Mouse (Mus musculus): ENCODE results near the gene Col5a1. TPM values are rescaled to one million over a fixed set of nuclear protein-coding genes. Genes with fewer than 3 reads are reported as not detected.

Col5a1 gene
- polyA plus RNA-seq, 1 experiment from 2014 or later = 37.4 TPM

DNA sequence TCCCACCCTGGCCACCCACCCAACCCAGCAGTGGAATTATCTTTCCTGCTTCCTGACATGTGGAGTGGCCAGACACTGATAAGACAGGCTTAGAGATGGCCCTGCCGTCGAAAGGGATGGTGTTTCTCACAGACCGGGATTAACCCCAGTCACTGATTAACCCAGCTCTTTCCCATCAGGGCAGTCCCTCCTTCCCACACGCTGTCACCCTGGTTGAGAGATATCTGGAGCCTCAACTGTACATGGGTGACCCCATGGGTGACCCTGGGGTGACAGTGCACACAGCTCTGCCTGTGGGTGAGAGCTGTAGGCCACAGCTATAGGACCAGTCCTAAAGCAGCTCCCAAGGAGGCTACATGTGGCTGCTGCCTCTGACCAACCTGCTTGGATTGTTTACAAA, 15.2 kb upstream of the Col5a1 start:
- Histone ChIP-seq H3K9me3 (no peaks in the 10 kb centered on the region), H3K27ac (peak overlapping the region; percentile 56; the same call in 1 of the 2 replicates), H3K36me3 (no peaks in the 10 kb centered on the region), H3K4me1 (peaks cover 66% of the 10 kb centered on the region), H3K27me3 (ENCODE audit: insufficient read depth, poor library complexity, severe bottlenecking) (0 out of 2 replicates have a peak, but pooled peaks cover 9% of the 10 kb centered on the region), H3K4me3 (no peak overlapping the region)
- no peak for DNase-seq (ENCODE audit: low spot score)
- WGBS = 7% methylated on average over 4 of the region's 4 CpGs

DNA sequence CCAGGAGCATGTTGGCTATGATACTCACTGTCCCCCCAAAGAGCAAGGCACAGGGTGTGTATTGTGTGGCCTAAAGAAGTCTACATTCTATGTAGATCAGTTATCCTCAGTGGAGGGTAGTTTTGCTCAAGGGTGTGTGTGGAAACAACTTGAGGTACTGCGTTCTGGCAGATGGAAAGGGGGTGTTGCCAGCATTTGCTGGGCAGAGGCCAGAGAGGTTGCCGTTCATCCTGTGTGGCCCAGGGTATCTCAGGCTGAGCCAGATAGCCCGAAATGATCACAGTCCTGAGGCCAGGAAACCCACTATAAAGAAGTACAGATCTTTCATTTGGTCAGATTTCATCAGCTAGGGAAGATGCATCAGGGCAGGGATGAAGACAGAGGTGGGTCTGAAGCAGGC, 13.9 kb upstream of the Col5a1 start:
- H3K27ac ChIP-seq = peak overlapping the region; percentile 49
- no peaks in the 10 kb centered on the region for H3K36me3 ChIP-seq
- no peak overlapping the region for H3K4me3 ChIP-seq
- H3K27me3 ChIP-seq (ENCODE audit: insufficient read depth, poor library complexity, severe bottlenecking) = 0 out of 2 replicates have a peak, but pooled peaks cover 9% of the 10 kb centered on the region
- no peaks in the 10 kb centered on the region for H3K9me3 ChIP-seq
- peaks cover 67% of the 10 kb centered on the region for H3K4me1 ChIP-seq
- no peak for DNase-seq (ENCODE audit: low spot score)
- WGBS = 40% methylated on average over 3 of the region's 3 CpGs

DNA sequence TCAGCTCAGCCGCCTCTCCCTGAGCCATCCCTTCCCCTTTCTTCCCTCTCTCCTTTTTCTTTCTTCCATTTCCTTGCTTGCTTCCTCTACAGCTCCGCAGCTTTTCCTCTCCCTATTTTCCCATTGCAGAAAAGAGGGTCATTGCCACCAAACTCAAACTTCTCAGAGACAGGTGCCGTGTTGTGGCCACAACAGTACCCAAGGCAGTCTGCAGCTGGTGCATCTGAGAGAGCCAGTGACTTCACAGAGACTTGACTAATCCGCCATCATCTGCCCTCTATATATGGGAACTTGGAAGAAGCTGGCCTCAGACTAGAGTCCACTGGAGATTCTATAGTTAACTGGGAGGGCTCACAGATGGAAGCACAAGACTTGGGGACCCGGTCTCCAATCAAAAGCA, 13.2 kb upstream of the Col5a1 start:
- WGBS = 64% methylated on average over 5 of the region's 5 CpGs
- Histone ChIP-seq H3K4me3 (no peak overlapping the region), H3K27me3 (ENCODE audit: insufficient read depth, poor library complexity, severe bottlenecking) (0 out of 2 replicates have a peak, but pooled peaks cover 9% of the 10 kb centered on the region), H3K36me3 (no peaks in the 10 kb centered on the region), H3K27ac (peak overlapping the region; percentile 42; the same call in 1 of the 2 replicates), H3K9me3 (no peaks in the 10 kb centered on the region), H3K4me1 (peaks cover 65% of the 10 kb centered on the region)
- DNase-seq (ENCODE audit: low spot score) = no peak

DNA sequence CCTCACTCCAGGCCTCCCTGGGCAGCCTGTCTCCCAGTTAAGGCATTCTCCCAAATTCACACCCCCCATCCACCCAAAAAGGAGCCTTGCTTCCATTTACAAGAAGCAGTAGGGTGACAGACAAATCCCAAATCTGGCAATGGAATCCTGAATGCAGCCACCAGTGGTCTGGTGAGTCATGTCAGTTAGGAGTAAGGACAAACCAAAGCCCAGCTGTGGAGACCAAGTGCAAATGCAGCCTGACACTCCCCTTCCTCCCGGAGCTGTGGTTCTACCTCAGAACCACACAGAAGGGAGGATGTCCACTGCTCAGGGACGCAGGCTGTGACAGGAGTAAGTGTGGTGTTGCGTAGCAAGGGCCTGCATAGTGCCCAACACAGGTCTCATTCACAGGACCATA, 11.6 kb upstream of the Col5a1 start:
- peaks cover 56% of the 10 kb centered on the region for H3K4me1 ChIP-seq
- 0 out of 2 replicates have a peak, but pooled peaks cover 9% of the 10 kb centered on the region for H3K27me3 ChIP-seq (ENCODE audit: insufficient read depth, poor library complexity, severe bottlenecking)
- H3K9me3 ChIP-seq = no peaks in the 10 kb centered on the region
- H3K27ac ChIP-seq = no peak overlapping the region
- H3K4me3 ChIP-seq = no peak overlapping the region
- DNase-seq (ENCODE audit: low spot score) = no peak
- WGBS = 61% methylated on average over 3 of the region's 3 CpGs
- no peaks in the 10 kb centered on the region for H3K36me3 ChIP-seq

DNA sequence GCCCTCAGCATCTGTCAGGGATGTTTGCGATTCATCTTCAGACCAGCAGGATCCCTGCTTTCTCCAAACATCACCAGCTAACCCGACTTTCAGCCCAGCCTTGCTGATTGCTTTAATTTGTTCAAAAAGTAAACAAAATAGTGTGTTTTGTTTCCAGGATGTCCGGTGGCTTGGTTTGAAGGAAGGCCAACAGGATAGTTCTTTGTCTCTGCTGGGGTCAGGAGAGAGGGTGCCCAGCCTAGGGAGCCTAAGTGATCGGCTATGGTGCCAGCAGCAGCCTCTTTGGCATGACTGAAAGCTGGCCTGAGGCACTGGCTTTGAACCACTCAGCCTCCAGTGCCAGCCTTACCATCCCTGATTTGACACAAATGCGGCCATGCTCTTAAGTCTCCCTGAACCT, 11.0 kb upstream of the Col5a1 start:
- H3K27me3 ChIP-seq (ENCODE audit: insufficient read depth, poor library complexity, severe bottlenecking) = 0 out of 2 replicates have a peak, but pooled peaks cover 9% of the 10 kb centered on the region
- H3K27ac ChIP-seq = no peak overlapping the region
- H3K4me1 ChIP-seq = peaks cover 55% of the 10 kb centered on the region
- H3K4me3 ChIP-seq = no peak overlapping the region
- no peaks in the 10 kb centered on the region for H3K9me3 ChIP-seq
- H3K36me3 ChIP-seq = no peaks in the 10 kb centered on the region
- no peak for DNase-seq (ENCODE audit: low spot score)
- WGBS = 68% methylated on average over 5 of the region's 5 CpGs

DNA sequence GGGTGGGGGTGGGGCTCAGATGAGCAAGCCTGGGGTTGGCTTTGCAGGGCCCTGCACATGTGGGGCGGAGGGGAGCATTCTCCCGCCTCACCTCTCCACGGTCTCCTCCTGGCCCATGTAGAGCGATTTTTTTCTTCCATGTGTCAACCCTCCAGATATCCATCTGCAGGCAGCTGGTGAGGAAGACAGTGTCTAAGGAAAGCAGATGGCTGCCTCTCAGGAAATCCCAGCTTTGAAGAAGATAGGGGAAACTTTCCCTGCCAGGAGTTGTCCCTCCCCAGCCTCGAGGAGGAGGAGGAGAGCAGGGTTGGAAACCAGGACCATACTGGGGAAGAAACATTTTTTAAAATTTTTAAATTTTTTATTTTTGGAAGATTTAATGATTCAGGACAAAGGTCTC, 10.4 kb upstream of the Col5a1 start:
- Histone ChIP-seq H3K36me3 (no peaks in the 10 kb centered on the region), H3K4me1 (peaks cover 52% of the 10 kb centered on the region), H3K9me3 (no peaks in the 10 kb centered on the region), H3K4me3 (no peak overlapping the region), H3K27ac (no peak overlapping the region), H3K27me3 (ENCODE audit: insufficient read depth, poor library complexity, severe bottlenecking) (0 out of 2 replicates have a peak, but pooled peaks cover 9% of the 10 kb centered on the region)
- no peak for DNase-seq (ENCODE audit: low spot score)
- 51% methylated on average over 5 of the region's 5 CpGs for WGBS

DNA sequence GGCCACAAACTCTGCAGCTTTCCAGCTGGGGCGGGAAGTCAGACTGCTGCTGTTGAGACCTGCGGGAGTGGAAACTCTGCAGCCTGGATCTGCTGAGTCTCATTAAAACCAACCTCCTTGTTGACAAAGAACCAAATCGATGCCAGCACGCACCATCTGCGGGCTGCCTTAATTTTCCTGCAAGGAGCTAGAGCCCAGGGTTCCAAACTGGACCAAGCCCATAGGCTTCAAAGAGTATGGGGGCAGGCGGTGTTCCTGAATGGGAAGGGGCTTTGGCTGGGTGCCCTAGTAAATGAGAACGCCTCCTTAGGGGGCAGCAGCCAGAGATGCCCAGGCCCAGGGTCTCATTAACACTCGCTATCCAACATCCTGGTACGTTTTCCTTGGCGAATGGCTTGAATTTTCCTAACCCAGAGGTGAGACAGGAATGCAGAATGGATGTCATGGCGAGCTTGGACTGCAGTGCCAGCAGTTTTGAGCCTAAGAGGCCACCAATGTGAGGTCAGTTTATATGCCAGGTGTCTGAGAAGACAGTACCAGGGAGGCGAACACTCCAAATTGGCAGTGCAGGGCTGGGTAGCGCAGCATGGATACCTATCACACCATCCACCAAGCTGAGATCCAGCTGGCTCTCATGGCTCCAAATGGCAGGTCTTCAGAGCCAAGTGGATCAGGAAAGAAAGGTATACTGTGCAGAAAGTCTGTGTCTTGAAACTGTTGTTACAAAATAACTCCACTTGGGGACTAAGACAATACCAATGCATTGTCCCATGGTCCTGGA, 9.3 kb upstream of the Col5a1 start:
- Histone ChIP-seq H3K4me3 (no peak overlapping the region), H3K27ac (no peak overlapping the region), H3K4me1 (peaks cover 42% of the 10 kb centered on the region), H3K9me3 (no peaks in the 10 kb centered on the region), H3K36me3 (no peaks in the 10 kb centered on the region), H3K27me3 (ENCODE audit: insufficient read depth, poor library complexity, severe bottlenecking) (0 out of 2 replicates have a peak, but pooled peaks cover 9% of the 10 kb centered on the region)
- DNase-seq (ENCODE audit: low spot score) = no peak
- whole genome bisulfite sequencing = 78% methylated on average over 13 of the region's 13 CpGs

DNA sequence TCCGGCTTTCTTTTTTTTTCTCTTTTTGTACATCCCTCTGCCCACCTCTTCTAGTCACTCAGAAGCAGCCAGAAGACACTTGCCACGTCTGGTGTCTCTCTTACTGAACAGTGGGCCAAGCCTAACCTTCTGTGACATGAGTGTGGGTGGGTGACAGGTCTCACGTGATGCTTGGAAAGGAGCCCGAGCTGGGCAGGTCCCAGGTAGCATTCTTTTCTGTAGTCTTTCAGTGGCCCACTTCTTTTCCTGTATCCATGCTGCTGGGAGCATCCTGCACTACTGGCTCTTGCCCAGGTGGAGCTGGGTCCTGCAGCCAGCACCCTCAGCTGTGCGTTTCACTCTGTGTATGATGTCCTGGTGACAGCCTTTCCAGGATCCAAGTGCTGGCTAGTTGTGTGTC, 8.2 kb upstream of the Col5a1 start:
- WGBS = 77% methylated on average over 5 of the region's 5 CpGs
- H3K27me3 ChIP-seq (ENCODE audit: insufficient read depth, poor library complexity, severe bottlenecking) = 0 out of 2 replicates have a peak, but pooled peaks cover 19% of the 10 kb centered on the region
- H3K36me3 ChIP-seq = no peaks in the 10 kb centered on the region
- H3K4me3 ChIP-seq = no peak overlapping the region
- DNase-seq (ENCODE audit: low spot score) = no peak
- peaks cover 30% of the 10 kb centered on the region for H3K4me1 ChIP-seq
- H3K27ac ChIP-seq = no peak overlapping the region
- H3K9me3 ChIP-seq = no peaks in the 10 kb centered on the region

DNA sequence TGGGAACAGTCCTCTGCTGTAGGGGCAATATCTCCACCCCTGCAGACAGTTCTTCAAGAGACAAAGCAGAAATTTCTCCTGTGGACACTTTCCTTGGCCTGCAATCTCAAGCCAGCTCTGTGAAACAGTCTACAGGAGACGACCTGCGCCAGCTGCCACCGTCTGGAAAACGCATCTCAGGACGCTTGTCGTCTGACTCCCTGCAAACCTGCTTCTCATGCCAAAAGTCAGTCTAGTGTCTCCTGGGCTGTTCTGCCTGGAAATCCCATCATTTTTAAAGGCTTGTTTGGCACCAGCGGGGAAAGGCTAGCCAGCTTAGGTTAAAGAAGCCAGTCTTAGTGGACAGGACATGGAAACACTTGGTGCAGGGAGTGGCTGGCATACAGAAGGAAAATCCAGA, 2.9 kb upstream of the Col5a1 start:
- no peaks in the 10 kb centered on the region for H3K9me3 ChIP-seq
- no peak overlapping the region for H3K4me3 ChIP-seq
- no peaks in the 10 kb centered on the region for H3K36me3 ChIP-seq
- peaks cover 47% of the 10 kb centered on the region for H3K4me1 ChIP-seq
- H3K27me3 ChIP-seq (ENCODE audit: insufficient read depth, poor library complexity, severe bottlenecking) = peaks cover 16% of the 10 kb centered on the region; the same call in 1 of the 2 replicates
- DNase-seq (ENCODE audit: low spot score) = no peak
- 80% methylated on average over 7 of the region's 7 CpGs for WGBS
- H3K27ac ChIP-seq = peak overlapping the region; percentile 11; the same call in 1 of the 2 replicates

DNA sequence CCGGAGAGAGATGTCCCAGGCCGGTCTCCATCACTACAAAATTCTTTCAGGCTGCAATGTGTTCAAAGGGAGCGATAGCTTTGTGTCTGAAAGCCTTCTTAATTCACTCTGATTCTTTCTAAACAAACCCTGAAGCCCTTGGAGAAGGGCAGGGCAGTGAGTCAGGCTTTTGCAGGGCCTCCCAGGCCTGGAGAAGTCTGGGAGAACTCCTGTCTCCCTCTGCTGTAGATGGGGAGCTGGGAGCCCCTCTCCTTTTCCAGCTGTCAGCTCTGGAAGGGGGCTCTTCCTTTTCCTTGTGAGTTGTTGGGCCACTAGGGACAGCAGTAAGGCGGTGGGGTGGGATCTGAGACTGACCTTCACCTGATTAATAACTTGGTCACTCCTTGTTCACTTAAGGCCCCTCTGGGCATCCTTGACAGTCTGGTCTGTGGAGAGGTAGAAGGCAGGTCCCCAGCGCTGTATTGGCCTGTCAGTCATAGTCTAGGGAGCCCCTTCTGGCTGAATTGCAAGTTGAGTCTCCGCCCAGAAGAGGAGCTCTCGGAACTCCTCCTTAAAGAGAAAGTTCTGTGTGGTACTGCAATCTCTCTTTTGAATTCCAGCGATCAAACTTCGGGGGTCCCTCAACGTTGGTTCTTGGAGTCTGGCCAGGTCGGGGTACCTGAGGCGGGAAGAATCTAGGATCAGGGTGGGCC, 623 bp upstream of the Col5a1 start:
- peaks cover 60% of the 10 kb centered on the region for H3K4me1 ChIP-seq
- DNase-seq (ENCODE audit: low spot score) = peak; percentile 86
- peaks cover 16% of the 10 kb centered on the region; the same call in 1 of the 2 replicates for H3K27me3 ChIP-seq (ENCODE audit: insufficient read depth, poor library complexity, severe bottlenecking)
- H3K4me3 ChIP-seq = peak overlapping the region; percentile 79
- peak overlapping the region; percentile 93 for H3K27ac ChIP-seq
- H3K36me3 ChIP-seq = no peaks in the 10 kb centered on the region
- no peaks in the 10 kb centered on the region for H3K9me3 ChIP-seq
- WGBS = 15% methylated on average over 12 of the region's 12 CpGs

DNA sequence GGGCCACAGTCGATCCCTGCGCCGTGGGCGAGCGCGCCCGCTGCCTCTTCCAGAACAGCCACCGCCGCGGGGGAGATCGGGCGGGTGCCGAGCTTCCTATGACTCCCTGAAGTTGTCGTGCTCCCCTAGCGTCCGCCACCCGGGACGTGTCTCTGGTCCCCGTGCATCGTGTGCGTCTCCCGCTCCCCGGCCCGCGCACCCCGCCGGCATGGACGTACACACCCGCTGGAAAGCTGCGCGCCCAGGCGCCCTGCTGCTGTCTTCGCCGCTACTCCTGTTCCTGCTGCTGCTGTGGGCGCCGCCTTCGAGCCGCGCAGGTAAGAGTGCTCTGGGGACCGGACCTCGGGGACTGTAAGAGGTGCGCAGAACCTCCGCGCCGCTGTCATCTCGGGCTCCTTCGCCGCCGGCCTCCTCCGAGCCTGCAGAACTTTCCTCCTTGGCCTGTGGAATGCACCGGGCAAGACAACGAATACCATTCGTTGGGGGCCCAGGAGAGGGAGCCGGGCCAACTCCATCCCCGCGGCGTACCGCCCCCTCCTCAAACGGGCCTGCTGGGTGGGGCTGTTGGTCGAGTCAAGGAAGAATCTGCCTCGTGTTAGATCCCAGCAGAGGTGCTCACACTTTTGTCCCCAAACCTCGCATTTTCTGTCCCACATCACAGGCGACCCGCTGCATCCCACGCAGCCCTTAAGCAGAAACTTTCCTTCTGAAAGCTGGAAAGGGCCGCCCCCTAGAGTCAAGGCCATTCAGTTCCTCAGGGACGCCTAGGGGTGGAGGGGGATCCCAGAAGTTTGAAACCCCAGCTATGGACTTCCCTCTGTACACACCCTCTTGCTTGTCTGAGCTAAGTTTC, 609 bp downstream of the Col5a1 start:
- peaks cover 16% of the 10 kb centered on the region; the same call in 1 of the 2 replicates for H3K27me3 ChIP-seq (ENCODE audit: insufficient read depth, poor library complexity, severe bottlenecking)
- peak overlapping the region; percentile 79 for H3K4me3 ChIP-seq
- peaks cover 68% of the 10 kb centered on the region for H3K4me1 ChIP-seq
- H3K9me3 ChIP-seq = no peaks in the 10 kb centered on the region
- peak overlapping the region; percentile 93 for H3K27ac ChIP-seq
- no peaks in the 10 kb centered on the region for H3K36me3 ChIP-seq
- WGBS = under 1% methylated on average over 67 of the region's 67 CpGs
- peak; percentile 83 for DNase-seq (ENCODE audit: low spot score)

DNA sequence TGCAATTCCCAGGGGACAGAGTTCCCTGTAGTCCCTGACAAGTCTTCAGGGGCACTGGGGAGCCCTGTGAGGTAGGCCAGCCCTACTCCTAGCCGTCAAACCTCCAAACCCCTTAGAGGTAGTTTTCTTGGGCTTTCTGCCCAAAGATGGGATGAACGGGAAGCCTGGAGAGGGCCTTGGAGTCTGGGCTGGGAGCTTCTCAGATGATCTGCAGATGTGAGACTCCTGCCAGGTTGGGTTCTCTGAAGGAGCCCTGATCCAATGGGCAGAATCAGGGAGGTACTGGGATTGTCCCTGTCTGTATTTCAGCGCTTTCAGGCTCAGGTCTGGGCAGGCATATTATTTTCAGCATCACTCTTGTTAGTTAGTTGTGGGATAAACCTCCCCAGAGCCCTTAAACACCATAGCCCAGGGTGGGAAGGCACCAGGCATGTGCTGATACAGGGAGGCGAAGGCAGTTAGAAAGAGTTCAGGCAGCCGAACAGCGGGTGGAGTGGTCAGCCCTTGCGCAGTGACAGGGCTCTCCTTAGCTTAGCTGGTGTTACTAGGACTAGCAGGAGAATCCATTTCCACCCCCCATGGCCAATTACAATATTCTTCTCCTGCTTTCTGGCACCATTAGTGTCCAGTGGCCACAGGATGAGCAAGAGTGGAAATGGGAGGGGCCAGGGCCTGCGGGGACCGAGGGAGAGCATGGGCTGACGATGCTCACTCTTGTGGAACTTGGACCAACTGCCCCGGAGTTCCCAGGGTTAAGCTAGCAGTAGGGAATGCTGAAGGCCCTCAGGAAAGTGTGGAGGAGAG, 1.4 kb downstream of the Col5a1 start:
- Histone ChIP-seq H3K4me3 (peak overlapping the region; percentile 79), H3K36me3 (no peaks in the 10 kb centered on the region), H3K27ac (peak overlapping the region; percentile 93), H3K4me1 (peaks cover 69% of the 10 kb centered on the region), H3K9me3 (no peaks in the 10 kb centered on the region), H3K27me3 (ENCODE audit: insufficient read depth, poor library complexity, severe bottlenecking) (peaks cover 10% of the 10 kb centered on the region; the same call in 1 of the 2 replicates)
- 20% methylated on average over 11 of the region's 11 CpGs for WGBS
- DNase-seq (ENCODE audit: low spot score) = no peak

Measured in heart, embryonic 10.5 days (tissue).